Mouse (Mus musculus) forebrain, embryonic 16.5 days (tissue): ENCODE measurements around the gene Epop. TPM values are rescaled to one million over a fixed set of nuclear protein-coding genes. Genes with fewer than 3 reads are reported as not detected.

ENCODE experiments used
- ATAC-seq: fragments of 200-750 bp; cut with Nextera tagmentation; 2 replicates; pipeline ENCODE4 v1.8.0; 2017; ENCODE audit warnings: mild to moderate bottlenecking, moderate library complexity
- H3K27ac ChIP-seq: fragments of 300-500 bp; sonication (generic); 2 replicates; pipeline ENCODE4 v1.5.1; 2014; ENCODE audit warnings: low read length, control low read depth
- H3K27me3 ChIP-seq: fragments of 300-500 bp; sonication (generic); replicated peaks from 2 replicates; pipeline ENCODE4 v1.6.1; 2014; ENCODE audit warnings: low read length; ENCODE audit not compliant: control insufficient read depth, insufficient read depth
- H3K36me3 ChIP-seq: fragments of 300-500 bp; sonication (generic); 2 replicates; pipeline ENCODE4 v1.6.1; 2014; ENCODE audit not compliant: control insufficient read depth, insufficient read depth
- H3K4me1 ChIP-seq: fragments of 300-500 bp; sonication (generic); replicated peaks from 2 replicates; pipeline ENCODE4 v1.6.1; 2014; ENCODE audit warnings: low read length; ENCODE audit not compliant: control insufficient read depth, insufficient read depth
- H3K4me2 ChIP-seq: fragments of 300-500 bp; sonication (generic); 2 replicates; pipeline ENCODE4 v1.6.1; 2014; ENCODE audit warnings: mild to moderate bottlenecking, low read length, control low read depth
- H3K4me3 ChIP-seq: fragments of 300-500 bp; sonication (generic); replicated peaks from 2 replicates; pipeline ENCODE4 v1.5.1; 2014; ENCODE audit warnings: mild to moderate bottlenecking, low read length, control low read depth
- H3K9ac ChIP-seq: fragments of 300-500 bp; sonication (generic); replicated peaks from 2 replicates; pipeline ENCODE4 v1.6.1; 2014; ENCODE audit warnings: low read depth, low read length, control low read depth
- H3K9me3 ChIP-seq: fragments of 300-500 bp; sonication (generic); 2 replicates; pipeline ENCODE4 v1.6.1; 2016; ENCODE audit warnings: low read length; ENCODE audit not compliant: control insufficient read depth
- WGBS: fragments of 180-500 bp; shearing (Covaris S2); extraction: QIAGEN DNeasy Blood & Tissue Kit; methylation state at CpG from one replicate; pipeline ENCODE4 v1.1.7; 2014; 5-methylcytosine and 5-hydroxymethylcytosine counted together
- polyA plus RNA-seq: library from polyadenylated mRNA; unstranded; fragments of >200 nt; fragmentation: Nextera tagmentation; extraction: Ambion mirVana; gene quantifications from 2 replicates; pipeline ENCODE4 v1.2.1, GENCODE M21; 2015

Epop gene
- polyA plus RNA-seq, 1 experiment from 2014 or later = 2.1 TPM

- WGBS = 97% methylated on average over 8 of the region's 8 CpGs
- Histone ChIP-seq H3K27ac (no peak overlapping the region), H3K4me3 (no peak overlapping the region), H3K9me3 (no peaks in the 10 kb centered on the region), H3K4me2 (no peak overlapping the region), H3K27me3 (no peaks in the 10 kb centered on the region), H3K36me3 (no peaks in the 10 kb centered on the region), H3K9ac (no peak overlapping the region), H3K4me1 (peaks cover 16% of the 10 kb centered on the region)
- ATAC-seq = no peak
These were observed 22.3 kb downstream of the Epop start for GRCm38 (mm10) chr11:97607056-97607725.

- Histone ChIP-seq H3K27me3 (no peaks in the 10 kb centered on the region), H3K27ac (no peak overlapping the region), H3K4me1 (peaks cover 9% of the 10 kb centered on the region; the same call in 1 of the 2 replicates), H3K9me3 (no peaks in the 10 kb centered on the region), H3K36me3 (no peaks in the 10 kb centered on the region), H3K4me3 (no peak overlapping the region), H3K4me2 (no peak overlapping the region), H3K9ac (no peak overlapping the region)
- 76% methylated on average over 10 of the region's 10 CpGs for WGBS
- no peak for ATAC-seq
These were observed 25.6 kb downstream of the Epop start for GRCm38 (mm10) chr11:97603891-97604290.

GRCm38 (mm10) chr11:97602223-97602622, 27.3 kb downstream of the Epop start:
- WGBS = 24% methylated on average over 6 of the region's 6 CpGs
- no peaks in the 10 kb centered on the region for H3K27me3 ChIP-seq
- no peak overlapping the region for H3K4me3 ChIP-seq
- H3K4me1 ChIP-seq = peaks cover 9% of the 10 kb centered on the region; the same call in 1 of the 2 replicates
- no peak overlapping the region for H3K27ac ChIP-seq
- H3K9ac ChIP-seq = no peak overlapping the region
- ATAC-seq = no peak
- H3K36me3 ChIP-seq = no peaks in the 10 kb centered on the region
- no peak overlapping the region for H3K4me2 ChIP-seq
- no peaks in the 10 kb centered on the region for H3K9me3 ChIP-seq

GRCm38 (mm10) chr11:97599104-97599503, 30.4 kb downstream of the Epop start:
- Histone ChIP-seq H3K4me2 (no peak overlapping the region), H3K36me3 (no peaks in the 10 kb centered on the region), H3K9ac (no peak overlapping the region), H3K4me1 (no peaks in the 10 kb centered on the region), H3K27ac (no peak overlapping the region), H3K27me3 (no peaks in the 10 kb centered on the region), H3K4me3 (no peak overlapping the region), H3K9me3 (no peaks in the 10 kb centered on the region)
- ATAC-seq = no peak
- WGBS = 93% methylated on average over 8 of the region's 8 CpGs

GRCm38 (mm10) chr11:97597945-97598691, 31.4 kb downstream of the Epop start:
- WGBS = 82% methylated on average over 10 of the region's 10 CpGs
- ATAC-seq = no peak

GRCm38 (mm10) chr11:97594136-97594535, 35.4 kb downstream of the Epop start:
- H3K27me3 ChIP-seq = no peaks in the 10 kb centered on the region
- 60% methylated on average over 6 of the region's 6 CpGs for WGBS
- no peaks in the 10 kb centered on the region for H3K36me3 ChIP-seq
- H3K9me3 ChIP-seq = no peaks in the 10 kb centered on the region
- H3K4me3 ChIP-seq = no peak overlapping the region
- no peak overlapping the region for H3K9ac ChIP-seq
- H3K27ac ChIP-seq = no peak overlapping the region
- H3K4me1 ChIP-seq = peaks cover 8% of the 10 kb centered on the region; the same call in 1 of the 2 replicates
- ATAC-seq = no peak
- no peak overlapping the region for H3K4me2 ChIP-seq

More at GRCm38 (mm10) chr11:97597945-97598691, 31.4 kb downstream of the Epop start:
- Histone ChIP-seq H3K4me2 (no peak overlapping the region), H3K9ac (no peak overlapping the region), H3K9me3 (no peaks in the 10 kb centered on the region), H3K27ac (no peak overlapping the region), H3K27me3 (no peaks in the 10 kb centered on the region), H3K36me3 (no peaks in the 10 kb centered on the region), H3K4me1 (no peaks in the 10 kb centered on the region), H3K4me3 (no peak overlapping the region)

GRCm38 (mm10) chr11:97591910-97592309, 37.6 kb downstream of the Epop start:
- H3K9me3 ChIP-seq = no peaks in the 10 kb centered on the region
- no peak overlapping the region for H3K4me3 ChIP-seq
- H3K27ac ChIP-seq = no peak overlapping the region
- H3K36me3 ChIP-seq = no peaks in the 10 kb centered on the region
- H3K4me1 ChIP-seq = peaks cover 9% of the 10 kb centered on the region; the same call in 1 of the 2 replicates
- whole genome bisulfite sequencing = 34% methylated on average over 5 of the region's 5 CpGs
- no peak overlapping the region for H3K4me2 ChIP-seq
- no peak for ATAC-seq
- no peak overlapping the region for H3K9ac ChIP-seq
- H3K27me3 ChIP-seq = no peaks in the 10 kb centered on the region

GRCm38 (mm10) chr11:97590227-97590960, 39.1 kb downstream of the Epop start:
- Histone ChIP-seq H3K9me3 (no peaks in the 10 kb centered on the region), H3K27ac (no peak overlapping the region), H3K4me1 (peaks cover 9% of the 10 kb centered on the region; the same call in 1 of the 2 replicates), H3K9ac (no peak overlapping the region; the same call in 1 of the 2 replicates), H3K27me3 (no peaks in the 10 kb centered on the region), H3K4me3 (no peak overlapping the region), H3K36me3 (no peaks in the 10 kb centered on the region), H3K4me2 (no peak overlapping the region)
- ATAC-seq = no peak
- WGBS = 33% methylated on average over 24 of the region's 24 CpGs

- WGBS = under 1% methylated on average over 10 of the region's 10 CpGs
- Histone ChIP-seq H3K4me1 (peaks cover 9% of the 10 kb centered on the region; the same call in 1 of the 2 replicates), H3K9me3 (no peaks in the 10 kb centered on the region), H3K9ac (no peak overlapping the region), H3K36me3 (no peaks in the 10 kb centered on the region), H3K27ac (no peak overlapping the region), H3K4me3 (no peak overlapping the region), H3K4me2 (no peak overlapping the region), H3K27me3 (no peaks in the 10 kb centered on the region)
- no peak for ATAC-seq
These were observed 40.3 kb downstream of the Epop start for GRCm38 (mm10) chr11:97589216-97589615.
